Mouse (Mus musculus): ENCODE data around the gene Hnrnpu. TPM values are rescaled to one million over a fixed set of nuclear protein-coding genes. Genes with fewer than 3 reads are reported as not detected.
"Not testable (repeated sequence)": the region's sequence is repeated elsewhere in the genome, so short reads cannot be mapped to it uniquely, and the experiment has no call there.

Hnrnpu gene
- polyA plus RNA-seq, 1 experiment from 2014 or later: 801 TPM

- not testable (repeated sequence) for H3K27me3 ChIP-seq (ENCODE audit: control insufficient read depth, insufficient read depth, low read length); H3K9ac ChIP-seq (ENCODE audit: low read length); H3K9me3 ChIP-seq (ENCODE audit: control insufficient read depth, low read length); DNase-seq (ENCODE audit: low spot score); H3K4me1 ChIP-seq (ENCODE audit: control insufficient read depth, insufficient read depth, low read length); ATAC-seq (ENCODE audit: insufficient read depth, low FRiP score, low TSS enrichment); H3K36me3 ChIP-seq (ENCODE audit: control insufficient read depth, insufficient read depth, low read length); H3K27ac ChIP-seq (ENCODE audit: low read depth, low read length); H3K4me3 ChIP-seq (ENCODE audit: low read depth, low read length); H3K4me2 ChIP-seq (ENCODE audit: low read depth)
- WGBS: 88% methylated on average over 3 of the region's 3 CpGs
These were observed 54.3 kb downstream of the Hnrnpu start for GRCm38 (mm10) chr1:178283314-178283713.

DNA sequence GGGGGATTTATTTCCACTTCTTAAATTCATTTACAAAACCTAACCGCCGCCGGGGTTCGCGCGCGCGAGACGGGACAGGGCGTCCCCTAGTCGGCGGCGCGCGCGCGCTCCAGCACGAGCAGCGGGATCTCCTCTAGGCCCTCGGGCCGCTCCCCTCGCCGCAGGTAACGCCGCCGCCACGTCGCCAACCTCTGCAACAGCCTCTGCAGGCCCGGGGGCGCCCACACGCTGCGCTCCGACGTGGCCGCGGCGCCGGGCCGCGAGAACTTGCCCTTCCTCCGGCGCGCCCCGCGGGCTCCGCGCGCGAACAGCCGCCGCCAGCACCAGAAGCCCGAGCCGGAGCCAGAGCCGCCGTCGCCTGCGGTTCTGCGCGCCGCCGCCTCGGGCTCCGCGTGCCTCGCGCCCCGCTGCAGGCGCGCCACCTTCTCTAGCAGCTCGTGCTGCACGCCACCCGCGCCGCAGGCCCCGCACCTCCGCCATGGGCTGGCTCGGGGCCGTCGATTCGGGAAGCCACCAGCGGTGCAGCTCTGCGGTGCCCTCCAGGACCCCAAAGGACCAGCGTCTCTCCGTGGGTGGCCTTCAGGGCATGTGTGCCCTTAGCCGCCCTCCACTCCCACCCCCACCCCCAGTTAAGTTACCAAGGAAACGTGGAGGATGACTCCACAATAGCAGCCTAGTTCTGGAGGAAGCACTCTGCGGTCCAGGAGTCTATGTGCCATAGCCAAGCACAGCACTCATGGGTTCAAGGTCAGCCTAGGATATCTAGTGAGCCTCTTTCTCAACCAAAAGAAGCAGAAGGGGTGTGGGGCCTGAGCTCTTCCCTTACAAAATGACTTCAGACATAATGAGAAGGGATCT, 61.3 kb downstream of the Hnrnpu start:
- WGBS: under 1% methylated on average over 73 of the region's 87 CpGs
- H3K27me3 ChIP-seq (ENCODE audit: control insufficient read depth, insufficient read depth, low read length): no peaks in the 10 kb centered on the region
- no peaks in the 10 kb centered on the region for H3K9me3 ChIP-seq (ENCODE audit: control insufficient read depth, low read length)
- H3K9ac ChIP-seq (ENCODE audit: low read length): peak overlapping the region; percentile 78
- peak overlapping the region; percentile 85 for H3K4me2 ChIP-seq (ENCODE audit: low read depth)
- no peaks in the 10 kb centered on the region for H3K36me3 ChIP-seq (ENCODE audit: control insufficient read depth, insufficient read depth, low read length)
- H3K4me1 ChIP-seq (ENCODE audit: control insufficient read depth, insufficient read depth, low read length): no peaks in the 10 kb centered on the region
- peak overlapping the region; percentile 65 for H3K4me3 ChIP-seq (ENCODE audit: low read depth, low read length)
- peak; percentile 85 for ATAC-seq (ENCODE audit: insufficient read depth, low FRiP score, low TSS enrichment)
- peak overlapping the region; percentile 29; the same call in 1 of the 2 replicates for H3K27ac ChIP-seq (ENCODE audit: low read depth, low read length)
- peak; percentile 77 for DNase-seq (ENCODE audit: low spot score)

GRCm38 (mm10) chr1:178275738-178276053, 61.9 kb downstream of the Hnrnpu start:
- WGBS: 6% methylated on average over 11 of the region's 11 CpGs
- Histone ChIP-seq H3K27me3 (ENCODE audit: control insufficient read depth, insufficient read depth, low read length) (no peaks in the 10 kb centered on the region), H3K4me2 (ENCODE audit: low read depth) (peak overlapping the region; percentile 85), H3K4me3 (ENCODE audit: low read depth, low read length) (peak overlapping the region; percentile 65), H3K4me1 (ENCODE audit: control insufficient read depth, insufficient read depth, low read length) (no peaks in the 10 kb centered on the region), H3K9me3 (ENCODE audit: control insufficient read depth, low read length) (no peaks in the 10 kb centered on the region), H3K27ac (ENCODE audit: low read depth, low read length) (no peak overlapping the region), H3K36me3 (ENCODE audit: control insufficient read depth, insufficient read depth, low read length) (no peaks in the 10 kb centered on the region), H3K9ac (ENCODE audit: low read length) (peak overlapping the region; percentile 78)
- no peak for DNase-seq (ENCODE audit: low spot score)
- ATAC-seq (ENCODE audit: insufficient read depth, low FRiP score, low TSS enrichment): peak; percentile 63

GRCm38 (mm10) chr1:178275174-178275730, 62.3 kb downstream of the Hnrnpu start:
- Histone ChIP-seq H3K27me3 (ENCODE audit: control insufficient read depth, insufficient read depth, low read length) (no peaks in the 10 kb centered on the region), H3K4me1 (ENCODE audit: control insufficient read depth, insufficient read depth, low read length) (no peaks in the 10 kb centered on the region), H3K9ac (ENCODE audit: low read length) (no peak overlapping the region), H3K27ac (ENCODE audit: low read depth, low read length) (no peak overlapping the region), H3K9me3 (ENCODE audit: control insufficient read depth, low read length) (no peaks in the 10 kb centered on the region), H3K4me3 (ENCODE audit: low read depth, low read length) (peak overlapping the region; percentile 65; the same call in 1 of the 2 replicates), H3K36me3 (ENCODE audit: control insufficient read depth, insufficient read depth, low read length) (no peaks in the 10 kb centered on the region), H3K4me2 (ENCODE audit: low read depth) (peak overlapping the region; percentile 85)
- DNase-seq (ENCODE audit: low spot score) (no peak), ATAC-seq (ENCODE audit: insufficient read depth, low FRiP score, low TSS enrichment) (no peak)
- 21% methylated on average over 9 of the region's 9 CpGs for WGBS

Small RNA genes within 50 kb of the gene (microRNA-seq; reads per million reads assigned to microRNA genes)
- gene Gm27458: not detected

Other genes starting within 250 kb of the Hnrnpu start
- gene Desi2, start 150.4 kb downstream of the Hnrnpu start, polyA plus RNA-seq (2014; fragmentation: Nextera tagmentation; extraction: Ambion mirVana): 17.8 and 18.0 TPM in 2 replicates
- gene Cox20, start 18.7 kb downstream of the Hnrnpu start, polyA plus RNA-seq (2014; fragmentation: Nextera tagmentation; extraction: Ambion mirVana): 102 and 104 TPM in 2 replicates
- 6.8 and 9.5 TPM in 2 replicates for gene Efcab2, start 68.3 kb upstream of the Hnrnpu start, polyA plus RNA-seq (2014; fragmentation: Nextera tagmentation; extraction: Ambion mirVana)
- gene Kif26b, start 191.3 kb upstream of the Hnrnpu start, polyA plus RNA-seq (2014; fragmentation: Nextera tagmentation; extraction: Ambion mirVana): 6.5 and 8.4 TPM in 2 replicates